Mouse (Mus musculus) embryonic facial prominence, embryonic 11.5 days (tissue): ENCODE measurements around the gene Strn. TPM values are rescaled to one million over a fixed set of nuclear protein-coding genes. Genes with fewer than 3 reads are reported as not detected.

ENCODE experiments used
- ATAC-seq: fragments of 200-750 bp; cut with Nextera tagmentation; replicated peaks from 2 replicates; pipeline ENCODE4 v1.8.0; 2017; ENCODE audit warnings: low read depth; ENCODE audit not compliant: insufficient number of reproducible peaks, low FRiP score, low TSS enrichment
- DNase-seq: peaks from one replicate; pipeline ENCODE4 v3.0.0-alpha.2; 2015; ENCODE audit warnings: low spot score
- H3K27ac ChIP-seq: fragments of 300-500 bp; sonication (generic); replicated peaks from 2 replicates; pipeline ENCODE4 v1.5.1; 2014; ENCODE audit warnings: mild to moderate bottlenecking, low read depth, low read length, control low read depth
- H3K27me3 ChIP-seq: fragments of 300-500 bp; sonication (generic); 2 replicates; pipeline ENCODE4 v1.6.1; 2014; ENCODE audit warnings: mild to moderate bottlenecking, low read length, moderate library complexity, mixed read lengths; ENCODE audit not compliant: control insufficient read depth, insufficient read depth
- H3K36me3 ChIP-seq: fragments of 300-500 bp; sonication (generic); replicated peaks from 2 replicates; pipeline ENCODE4 v1.6.1; 2014; ENCODE audit warnings: low read depth, mild to moderate bottlenecking, low read length, moderate library complexity, mixed read lengths; ENCODE audit not compliant: control insufficient read depth, insufficient read depth
- H3K4me1 ChIP-seq: fragments of 300-500 bp; sonication (generic); 2 replicates; pipeline ENCODE4 v1.6.1; 2014; ENCODE audit warnings: low read length, mixed read lengths; ENCODE audit not compliant: control insufficient read depth, insufficient read depth
- H3K4me2 ChIP-seq: fragments of 300-500 bp; sonication (generic); 2 replicates; pipeline ENCODE4 v1.6.1; 2014; ENCODE audit warnings: low read depth, mild to moderate bottlenecking, control low read depth, low read length, moderate library complexity
- H3K4me3 ChIP-seq: fragments of 300-500 bp; sonication (generic); 2 replicates; pipeline ENCODE4 v1.5.1; 2014; ENCODE audit warnings: low read depth, low read length, control low read depth
- H3K9ac ChIP-seq: fragments of 300-500 bp; sonication (generic); replicated peaks from 2 replicates; pipeline ENCODE4 v1.6.1; 2014; ENCODE audit warnings: mild to moderate bottlenecking, control low read depth, low read length
- H3K9me3 ChIP-seq: fragments of 300-500 bp; sonication (generic); replicated peaks from 2 replicates; pipeline ENCODE4 v1.6.1; 2016; ENCODE audit warnings: mild to moderate bottlenecking, low read length, inconsistent platforms, mixed read lengths; ENCODE audit not compliant: control insufficient read depth
- WGBS: fragments of 180-500 bp; shearing (Covaris S2); extraction: QIAGEN DNeasy Blood & Tissue Kit; methylation state at CpG from one replicate; pipeline ENCODE4 v1.1.7; 2014; 5-methylcytosine and 5-hydroxymethylcytosine counted together
- polyA plus RNA-seq: library from polyadenylated mRNA; unstranded; fragments of >200 nt; fragmentation: Nextera tagmentation; extraction: Ambion mirVana; gene quantifications from 2 replicates; pipeline ENCODE4 v1.2.1, GENCODE M21; 2014

The Strn gene
- polyA plus RNA-seq, 1 experiment from 2014 or later, result 5.8 TPM

DNA sequence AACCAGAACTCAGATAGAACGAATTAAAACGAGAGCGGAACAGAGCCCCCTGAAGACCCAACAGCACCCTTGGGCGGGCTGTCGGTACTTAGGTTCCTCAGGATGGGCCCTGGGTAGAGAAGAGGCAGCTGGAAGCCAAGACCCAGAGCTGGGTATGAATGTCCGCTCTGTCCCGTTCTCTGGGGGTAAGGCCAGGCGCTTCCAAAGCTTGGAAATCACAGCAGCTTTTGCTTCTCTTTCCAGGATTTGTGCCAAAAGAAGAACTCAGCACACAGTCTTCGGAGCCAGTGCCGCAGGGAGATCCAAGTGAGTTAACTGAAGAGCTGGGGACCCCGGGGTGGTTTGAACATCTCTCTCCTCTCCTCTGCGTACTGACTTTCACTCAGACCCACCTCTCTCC lies 135.4 kb downstream of the Strn start:
- Histone ChIP-seq H3K36me3 (no peaks in the 10 kb centered on the region), H3K27ac (no peak overlapping the region), H3K4me1 (no peaks in the 10 kb centered on the region), H3K4me3 (no peak overlapping the region), H3K4me2 (no peak overlapping the region), H3K9ac (no peak overlapping the region), H3K9me3 (no peaks in the 10 kb centered on the region), H3K27me3 (no peaks in the 10 kb centered on the region)
- DNase-seq (no peak), ATAC-seq (no peak)
- 87% methylated on average over 12 of the region's 12 CpGs for WGBS

- no peak for ATAC-seq
- no peak overlapping the region for H3K27ac ChIP-seq
Measured at GRCm38 (mm10) chr17:78601042-78601441, 136.0 kb downstream of the Strn start.

More at GRCm38 (mm10) chr17:78601042-78601441, 136.0 kb downstream of the Strn start:
- Histone ChIP-seq H3K4me2 (no peak overlapping the region), H3K27me3 (no peaks in the 10 kb centered on the region), H3K36me3 (no peaks in the 10 kb centered on the region), H3K9ac (no peak overlapping the region), H3K9me3 (no peaks in the 10 kb centered on the region), H3K4me3 (no peak overlapping the region), H3K4me1 (no peaks in the 10 kb centered on the region)
- DNase-seq, result no peak
- WGBS, result 82% methylated on average over 6 of the region's 6 CpGs

Other genes starting within 250 kb of the Strn start
- gene Vit, start 229.1 kb downstream of the Strn start, polyA plus RNA-seq, result 1.3 TPM in 2 replicates
- gene Heatr5b, start 98.2 kb upstream of the Strn start, polyA plus RNA-seq, result 13.0 and 14.2 TPM in 2 replicates
- 38.7 and 39.5 TPM in 2 replicates for gene Gpatch11, start 98.4 kb upstream of the Strn start, polyA plus RNA-seq
- 6.4 and 7.1 TPM in 2 replicates for gene Eif2ak2, start 145.4 kb upstream of the Strn start, polyA plus RNA-seq
- gene Sult6b1, start 169.8 kb upstream of the Strn start, polyA plus RNA-seq, result 0.15 and 0.45 TPM in 2 replicates
- 106 and 123 TPM in 2 replicates for gene Cebpzos, start 179.3 kb upstream of the Strn start, polyA plus RNA-seq
- gene Cebpz, start 199.9 kb upstream of the Strn start, polyA plus RNA-seq, result 57.6 and 69.3 TPM in 2 replicates
- gene Ndufaf7, start 199.9 kb upstream of the Strn start, polyA plus RNA-seq, result 58.2 and 62.5 TPM in 2 replicates